Mouse (Mus musculus) stomach, postnatal 0 days (tissue): ENCODE results near the gene Olfr194.

Experiments
- CTCF ChIP-seq: IDR thresholded peaks from 2 replicates; pipeline ENCODE4 v1.5.1; 2016; ENCODE audit warnings: antibody characterized with exemption, low read depth, mild to moderate bottlenecking, moderate library complexity
- EP300 ChIP-seq: optimal IDR thresholded peaks from 2 replicates; pipeline ENCODE3; 2016; ENCODE audit warnings: antibody characterized with exemption

GRCm38 (mm10) chr16:59146746-59147145 is 25.9 kb upstream of the Olfr194 start, which contains the start of gene Olfr195:
- no peak for TF ChIP-seq CTCF
- no peak for TF ChIP-seq EP300
